Comparison of ENCODE assay signal across 12 mouse cellular contexts in the genomic region with DNA sequence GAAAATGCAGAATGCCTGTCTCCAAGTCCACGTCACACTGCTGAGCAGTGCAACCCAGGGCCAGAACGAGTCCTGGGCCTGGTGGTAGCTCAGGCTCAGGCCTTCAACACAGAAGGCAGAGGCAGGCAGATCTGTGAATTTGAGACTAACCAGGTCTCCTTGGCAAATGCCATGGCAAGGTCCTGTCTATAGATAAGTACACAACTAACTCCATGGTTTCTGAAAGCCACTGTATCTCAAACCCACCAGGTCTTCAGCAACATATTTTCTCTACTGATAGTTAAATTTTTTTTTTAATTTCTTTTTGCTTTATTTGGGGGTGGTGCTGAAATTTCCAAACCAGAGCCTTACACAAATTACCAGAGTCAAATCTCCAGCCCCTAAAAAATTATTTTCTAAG. TPM values are rescaled to one million over a fixed set of nuclear protein-coding genes. Genes with fewer than 3 reads are reported as not detected.
DNase-seq lines count a peak whose midpoint lies in the region; ATAC-seq and TF ChIP-seq lines count a peak whose summit lies in the region.
"Had no signal": no experiment of that assay in that cellular context is flagged by ENCODE, and none has a peak within 500 bp of the region (broad histone marks: within the 10 kb centered on the region; RNA-seq: fewer than 3 reads in every experiment).

No protein-coding gene starts in this region.

- H3K27me3 ChIP-seq in heart, embryonic 16.5 days (ENCODE audit: control insufficient read depth, insufficient read depth, low read length) = no peaks in the 10 kb centered on the region
- H3K27me3 ChIP-seq in E14TG2a.4 (ENCODE audit: insufficient read depth, low read length) = no peaks in the 10 kb centered on the region
- H3K27me3 ChIP-seq in embryonic facial prominence, embryonic 14.5 days (replicated peaks; ENCODE audit: control insufficient read depth, insufficient read depth, low read length) = no peaks in the 10 kb centered on the region
- H3K27me3 ChIP-seq in liver, embryonic 15.5 days = no peaks in the 10 kb centered on the region
- H3K27me3 ChIP-seq in midbrain, postnatal 0 days (ENCODE audit: insufficient read depth, low read length) = no peaks in the 10 kb centered on the region
- H3K27me3 ChIP-seq: forebrain, embryonic 13.5 days had no signal

- H3K36me3 ChIP-seq in heart, embryonic 16.5 days (ENCODE audit: control insufficient read depth, insufficient read depth) = 0 out of 2 replicates have a peak, but pooled peaks cover 2% of the 10 kb centered on the region
- H3K36me3 ChIP-seq in E14TG2a.4 (ENCODE audit: insufficient read depth, low read length) = peaks cover 72% of the 10 kb centered on the region
- no peaks in the 10 kb centered on the region for H3K36me3 ChIP-seq in embryonic facial prominence, embryonic 14.5 days (ENCODE audit: control insufficient read depth, insufficient read depth, low read length)
- 0 out of 2 replicates have a peak, but pooled peaks cover 12% of the 10 kb centered on the region for H3K36me3 ChIP-seq in liver, embryonic 15.5 days (replicated peaks)
- no peaks in the 10 kb centered on the region for H3K36me3 ChIP-seq in midbrain, postnatal 0 days (ENCODE audit: insufficient read depth, low read length)

- peak overlapping the region; percentile 18 for H3K9ac ChIP-seq in heart, embryonic 16.5 days (ENCODE audit: low read length)
- no peak overlapping the region for H3K9ac ChIP-seq in embryonic facial prominence, embryonic 14.5 days (ENCODE audit: low read depth, low read length)
- no peak overlapping the region for H3K9ac ChIP-seq in liver, embryonic 15.5 days
- H3K9ac ChIP-seq in midbrain, postnatal 0 days (replicated peaks; ENCODE audit: low read length, poor library complexity, severe bottlenecking) = no peak overlapping the region

- no peak for ATAC-seq in heart, embryonic 16.5 days (replicated peaks; ENCODE audit: extremely low read depth, insufficient read depth, low FRiP score)
- no peak for ATAC-seq in embryonic facial prominence, embryonic 14.5 days (ENCODE audit: low read depth)
- ATAC-seq in liver, embryonic 15.5 days (ENCODE audit: insufficient read depth) = no peak
- ATAC-seq in midbrain, postnatal 0 days (ENCODE audit: low FRiP score) = no peak
- ATAC-seq: forebrain, embryonic 13.5 days had no signal

- no peaks in the 10 kb centered on the region for H3K9me3 ChIP-seq in heart, embryonic 16.5 days (replicated peaks; ENCODE audit: control insufficient read depth, low read length)
- H3K9me3 ChIP-seq in E14TG2a.4 (ENCODE audit: low read length) = no peaks in the 10 kb centered on the region
- H3K9me3 ChIP-seq in embryonic facial prominence, embryonic 14.5 days (ENCODE audit: control insufficient read depth, low read length) = no peaks in the 10 kb centered on the region
- H3K9me3 ChIP-seq in liver, embryonic 15.5 days (replicated peaks) = no peaks in the 10 kb centered on the region
- no peaks in the 10 kb centered on the region for H3K9me3 ChIP-seq in midbrain, postnatal 0 days (ENCODE audit: low read length)
- H3K9me3 ChIP-seq: forebrain, embryonic 13.5 days had no signal

- intact Hi-C loops in heart, postnatal 14 days (cut with DNase I) = loop anchor here (1.0 kb wide), 1 partner anchor 9 kb away; no protein-coding TSS in a partner anchor

- no peak overlapping the region for H3K4me2 ChIP-seq in heart, embryonic 16.5 days (ENCODE audit: low read depth, low read length)
- H3K4me2 ChIP-seq in embryonic facial prominence, embryonic 14.5 days (ENCODE audit: low read depth, low read length) = no peak overlapping the region
- peak overlapping the region; percentile 27 for H3K4me2 ChIP-seq in liver, embryonic 15.5 days
- no peak overlapping the region for H3K4me2 ChIP-seq in midbrain, postnatal 0 days (ENCODE audit: low read depth, low read length, poor library complexity, severe bottlenecking)
- H3K4me2 ChIP-seq: forebrain, embryonic 13.5 days had no signal

- peak overlapping the region; percentile 77 for H3K27ac ChIP-seq in heart, embryonic 16.5 days (ENCODE audit: low read length)
- peak overlapping the region; percentile 77 for H3K27ac ChIP-seq in embryonic facial prominence, embryonic 14.5 days (replicated peaks; ENCODE audit: low read depth, low read length)
- peak overlapping the region; percentile 77 for H3K27ac ChIP-seq in liver, embryonic 15.5 days (replicated peaks)
- H3K27ac ChIP-seq in midbrain, postnatal 0 days (ENCODE audit: low read depth, low read length) = no peak overlapping the region
- H3K27ac ChIP-seq: forebrain, embryonic 13.5 days had no signal

- no peak overlapping the region for H3K4me3 ChIP-seq in heart, embryonic 16.5 days (ENCODE audit: low read length)
- H3K4me3 ChIP-seq in E14TG2a.4 (replicated peaks; ENCODE audit: low read length) = peak overlapping the region; percentile 50; the same call in 1 of the 2 replicates
- H3K4me3 ChIP-seq in embryonic facial prominence, embryonic 14.5 days (ENCODE audit: low read depth, low read length) = no peak overlapping the region
- no peak overlapping the region for H3K4me3 ChIP-seq in liver, embryonic 15.5 days (replicated peaks)
- no peak overlapping the region for H3K4me3 ChIP-seq in midbrain, postnatal 0 days (ENCODE audit: low read depth, low read length)
- H3K4me3 ChIP-seq: forebrain, embryonic 13.5 days had no signal

- DNase-seq in heart, postnatal 14 days = no peak
- DNase-seq in embryonic facial prominence, embryonic 14.5 days (ENCODE audit: low spot score) = no peak
- DNase-seq in midbrain, postnatal 0 days (ENCODE audit: low spot score) = no peak
- DNase-seq in left cerebral cortex, adult 8-10 months (ENCODE audit: low spot score in 2 of 2) = no peak
- no peak for DNase-seq in embryo, embryonic 11 days
- DNase-seq: cerebellum, adult 9-11 months; layer of hippocampus, postnatal 36 days; thymus, adult 18-20 months had no signal

- H3K4me1 ChIP-seq in heart, embryonic 16.5 days (ENCODE audit: control insufficient read depth, insufficient read depth, low read length) = peaks cover 89% of the 10 kb centered on the region
- peaks cover 99% of the 10 kb centered on the region for H3K4me1 ChIP-seq in E14TG2a.4 (replicated peaks; ENCODE audit: low read depth, low read length)
- peaks cover 55% of the 10 kb centered on the region for H3K4me1 ChIP-seq in embryonic facial prominence, embryonic 14.5 days (ENCODE audit: control insufficient read depth, insufficient read depth, low read length)
- peaks cover 95% of the 10 kb centered on the region for H3K4me1 ChIP-seq in liver, embryonic 15.5 days (replicated peaks)
- H3K4me1 ChIP-seq in midbrain, postnatal 0 days (ENCODE audit: insufficient read depth, low read length) = 0 out of 2 replicates have a peak, but pooled peaks cover 2% of the 10 kb centered on the region

- 37% methylated on average over 2 of the region's 2 CpGs for whole genome bisulfite sequencing in heart, embryonic 16.5 days
- WGBS in embryonic facial prominence, embryonic 14.5 days = 52% methylated on average over 2 of the region's 2 CpGs
- 30% methylated on average over 2 of the region's 2 CpGs for WGBS in liver, embryonic 15.5 days (ENCODE audit: insufficient replicate concordance)
- WGBS in midbrain, postnatal 0 days = 72% methylated on average over 2 of the region's 2 CpGs

- TF ChIP-seq CTCF in E14TG2a.4 (conservative IDR thresholded peaks at IDR 0.05; ENCODE audit: low read length) = no peak
- TF ChIP-seq CTCF in midbrain, postnatal 0 days (IDR thresholded peaks at IDR 0.05) = no peak

RNA-seq across cellular contexts. Expression of gene Myh9, which starts 19.3 kb away (rescaled TPM):
- polyA plus RNA-seq in heart, embryonic 16.5 days (2015; fragmentation: Nextera tagmentation; extraction: Ambion mirVana) = 22.8 and 29.7 TPM in 2 replicates
- total RNA-seq in heart, postnatal 14 days (2021) = 100 to 1,000 TPM; 140 to 172 TPM
- polyA plus RNA-seq in embryonic facial prominence, embryonic 14.5 days (2014; fragmentation: Nextera tagmentation; extraction: Ambion mirVana) = 48.8 and 53.7 TPM in 2 replicates
- 19.5 and 20.3 TPM in 2 replicates for polyA plus RNA-seq in liver, embryonic 15.5 days (2015; fragmentation: Nextera tagmentation; extraction: Ambion mirVana)
- 26.9 and 30.8 TPM in 2 replicates for total RNA-seq in midbrain, postnatal 0 days (2014; rRNA removed)
- polyA plus RNA-seq in midbrain, postnatal 0 days (2015; fragmentation: Nextera tagmentation; extraction: Ambion mirVana) = 6.4 and 8.2 TPM in 2 replicates
- total RNA-seq in left cerebral cortex, adult 8-10 months (2022) = 10 to 100 TPM; 65.9 to 77.7 (median 71.1) TPM
